Comparison of ENCODE assay signal across 18 mouse cellular contexts in the genomic region with DNA sequence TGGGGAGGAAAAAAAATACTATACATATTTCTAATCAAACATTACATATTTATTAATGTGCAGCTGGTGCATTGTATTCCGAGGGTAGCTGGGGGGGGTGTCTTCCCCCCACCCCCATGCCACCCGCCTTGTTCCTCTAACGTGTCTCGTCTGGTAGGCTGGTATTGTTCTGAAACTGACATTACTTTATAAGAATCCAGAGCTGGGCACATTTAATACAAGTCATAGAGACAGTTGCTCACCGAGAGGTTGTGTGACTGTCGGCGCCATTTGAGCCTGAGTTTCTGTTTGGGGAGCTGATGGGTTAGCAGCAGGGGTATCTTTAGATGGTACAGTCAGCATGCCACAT.
DNase-seq lines count a peak whose midpoint lies in the region; ATAC-seq and TF ChIP-seq lines count a peak whose summit lies in the region.
"Had no signal": no experiment of that assay in that cellular context is flagged by ENCODE, and none has a peak within 500 bp of the region (broad histone marks: within the 10 kb centered on the region; RNA-seq: fewer than 3 reads in every experiment).

No protein-coding gene starts in this region.

- H3K4me2 ChIP-seq in embryonic facial prominence, embryonic 13.5 days: peak overlapping the region; percentile 41
- H3K4me2 ChIP-seq in midbrain, postnatal 0 days (ENCODE audit: low read depth, low read length, poor library complexity, severe bottlenecking): no peak overlapping the region
- peak overlapping the region; percentile 34 for H3K4me2 ChIP-seq in hindbrain, embryonic 13.5 days
- H3K4me2 ChIP-seq in midbrain, embryonic 16.5 days (ENCODE audit: low read length): peak overlapping the region; percentile 19; the same call in 1 of the 2 replicates
- H3K4me2 ChIP-seq: heart, embryonic 12.5 days had no signal

- peaks cover under 1% of the 10 kb centered on the region; the same call in 1 of the 2 replicates for H3K9me3 ChIP-seq in embryonic facial prominence, embryonic 13.5 days
- H3K9me3 ChIP-seq in embryonic facial prominence, embryonic 10.5 days: 0 out of 2 replicates have a peak, but pooled peaks cover under 1% of the 10 kb centered on the region
- H3K9me3 ChIP-seq in midbrain, embryonic 10.5 days (replicated peaks): peaks cover under 1% of the 10 kb centered on the region; the same call in 1 of the 2 replicates
- no peaks in the 10 kb centered on the region for H3K9me3 ChIP-seq in midbrain, postnatal 0 days (ENCODE audit: low read length)
- peaks cover 7% of the 10 kb centered on the region; the same call in 1 of the 2 replicates for H3K9me3 ChIP-seq in hindbrain, embryonic 13.5 days
- no peaks in the 10 kb centered on the region for H3K9me3 ChIP-seq in midbrain, embryonic 16.5 days (replicated peaks; ENCODE audit: control insufficient read depth, low read length, poor library complexity, severe bottlenecking)

- no peak for TF ChIP-seq CTCF in midbrain, postnatal 0 days (IDR thresholded peaks at IDR 0.05)

- peaks cover 21% of the 10 kb centered on the region for H3K4me1 ChIP-seq in embryonic facial prominence, embryonic 13.5 days
- H3K4me1 ChIP-seq in embryonic facial prominence, embryonic 10.5 days: peaks cover 9% of the 10 kb centered on the region; the same call in 1 of the 2 replicates
- peaks cover 20% of the 10 kb centered on the region for H3K4me1 ChIP-seq in midbrain, embryonic 10.5 days
- H3K4me1 ChIP-seq in midbrain, postnatal 0 days (ENCODE audit: insufficient read depth, low read length): peaks cover 3% of the 10 kb centered on the region; the same call in 1 of the 2 replicates
- H3K4me1 ChIP-seq in hindbrain, embryonic 13.5 days (replicated peaks): peaks cover 28% of the 10 kb centered on the region
- H3K4me1 ChIP-seq in midbrain, embryonic 16.5 days (ENCODE audit: control insufficient read depth, insufficient read depth, low read length): peaks cover 16% of the 10 kb centered on the region

- WGBS in embryonic facial prominence, embryonic 13.5 days: 51% methylated on average over 7 of the region's 7 CpGs
- WGBS in embryonic facial prominence, embryonic 10.5 days: 85% methylated on average over 7 of the region's 7 CpGs
- WGBS in midbrain, embryonic 10.5 days: 84% methylated on average over 7 of the region's 7 CpGs
- 35% methylated on average over 7 of the region's 7 CpGs for WGBS in midbrain, postnatal 0 days
- 39% methylated on average over 7 of the region's 7 CpGs for WGBS in hindbrain, embryonic 13.5 days
- WGBS in midbrain, embryonic 16.5 days: 33% methylated on average over 7 of the region's 7 CpGs

- no peak overlapping the region for H3K4me3 ChIP-seq in embryonic facial prominence, embryonic 13.5 days
- no peak overlapping the region for H3K4me3 ChIP-seq in embryonic facial prominence, embryonic 10.5 days
- H3K4me3 ChIP-seq in midbrain, embryonic 10.5 days: no peak overlapping the region
- H3K4me3 ChIP-seq in midbrain, postnatal 0 days (ENCODE audit: low read depth, low read length): no peak overlapping the region
- H3K4me3 ChIP-seq in hindbrain, embryonic 13.5 days: no peak overlapping the region
- H3K4me3 ChIP-seq in midbrain, embryonic 16.5 days (ENCODE audit: low read depth, low read length): no peak overlapping the region
- H3K4me3 ChIP-seq: erythroblast, embryonic 14.5 days; heart, embryonic 12.5 days had no signal

- ATAC-seq in embryonic facial prominence, embryonic 13.5 days (ENCODE audit: insufficient number of reproducible peaks, insufficient read depth, low FRiP score, low TSS enrichment, low read depth): no peak
- ATAC-seq in midbrain, postnatal 0 days (ENCODE audit: low FRiP score): no peak
- ATAC-seq in hindbrain, embryonic 13.5 days (ENCODE audit: low FRiP score): peak; percentile 23; the same call in 1 of the 2 replicates
- ATAC-seq in midbrain, embryonic 16.5 days: 0 out of 2 replicates have a peak, but pooled peaks have one; percentile 11
- ATAC-seq in monocyte, adult 5-6 weeks (replicated peaks; ENCODE audit: insufficient number of reproducible peaks, low FRiP score, low TSS enrichment, poor library complexity, severe bottlenecking): no peak
- ATAC-seq: CD4-positive, CD25-positive, alpha-beta regulatory T cell, adult 4 months; intestine, embryonic 16.5 days had no signal

- H3K9ac ChIP-seq in embryonic facial prominence, embryonic 13.5 days: no peak overlapping the region
- H3K9ac ChIP-seq in midbrain, postnatal 0 days (replicated peaks; ENCODE audit: low read length, poor library complexity, severe bottlenecking): no peak overlapping the region
- H3K9ac ChIP-seq in hindbrain, embryonic 13.5 days: no peak overlapping the region
- no peak overlapping the region for H3K9ac ChIP-seq in midbrain, embryonic 16.5 days (ENCODE audit: low read depth, low read length)
- H3K9ac ChIP-seq: heart, embryonic 12.5 days had no signal

- H3K27me3 ChIP-seq in embryonic facial prominence, embryonic 13.5 days: peaks cover 4% of the 10 kb centered on the region; the same call in 1 of the 2 replicates
- no peaks in the 10 kb centered on the region; the same call in 1 of the 2 replicates for H3K27me3 ChIP-seq in embryonic facial prominence, embryonic 10.5 days (replicated peaks; ENCODE audit: low read depth, poor library complexity, severe bottlenecking)
- no peaks in the 10 kb centered on the region; the same call in 1 of the 2 replicates for H3K27me3 ChIP-seq in midbrain, embryonic 10.5 days (ENCODE audit: low read depth, poor library complexity, severe bottlenecking)
- no peaks in the 10 kb centered on the region for H3K27me3 ChIP-seq in midbrain, postnatal 0 days (ENCODE audit: insufficient read depth, low read length)
- peaks cover 9% of the 10 kb centered on the region; the same call in 1 of the 2 replicates for H3K27me3 ChIP-seq in hindbrain, embryonic 13.5 days
- no peaks in the 10 kb centered on the region; the same call in 1 of the 2 replicates for H3K27me3 ChIP-seq in midbrain, embryonic 16.5 days (ENCODE audit: control insufficient read depth, insufficient read depth, low read depth, low read length)
- H3K27me3 ChIP-seq: heart, embryonic 12.5 days had no signal

- H3K36me3 ChIP-seq in embryonic facial prominence, embryonic 13.5 days: no peaks in the 10 kb centered on the region
- no peaks in the 10 kb centered on the region for H3K36me3 ChIP-seq in embryonic facial prominence, embryonic 10.5 days (replicated peaks)
- no peaks in the 10 kb centered on the region for H3K36me3 ChIP-seq in midbrain, embryonic 10.5 days
- no peaks in the 10 kb centered on the region for H3K36me3 ChIP-seq in midbrain, postnatal 0 days (ENCODE audit: insufficient read depth, low read length)
- H3K36me3 ChIP-seq in hindbrain, embryonic 13.5 days: no peaks in the 10 kb centered on the region
- H3K36me3 ChIP-seq in midbrain, embryonic 16.5 days (ENCODE audit: control insufficient read depth, insufficient read depth, low read length): no peaks in the 10 kb centered on the region
- H3K36me3 ChIP-seq: G1E; heart, embryonic 12.5 days had no signal

- no peak for DNase-seq in embryonic facial prominence, embryonic 10.5 days (ENCODE audit: low spot score)
- DNase-seq in midbrain, embryonic 10.5 days (ENCODE audit: low spot score): no peak
- DNase-seq in midbrain, postnatal 0 days (ENCODE audit: low spot score): no peak
- DNase-seq in spleen, postnatal 4 days (ENCODE audit: low spot score in 2 of 2): no peak
- DNase-seq: cerebellum, adult 9-10 months; heart, postnatal 36 days; liver; lung, adult 18-20 months had no signal

- peak overlapping the region; percentile 36; the same call in 1 of the 2 replicates for H3K27ac ChIP-seq in embryonic facial prominence, embryonic 13.5 days
- H3K27ac ChIP-seq in embryonic facial prominence, embryonic 10.5 days (replicated peaks): no peak overlapping the region
- H3K27ac ChIP-seq in midbrain, embryonic 10.5 days (replicated peaks): peak overlapping the region; percentile 43
- H3K27ac ChIP-seq in midbrain, postnatal 0 days (ENCODE audit: low read depth, low read length): no peak overlapping the region
- no peak overlapping the region for H3K27ac ChIP-seq in hindbrain, embryonic 13.5 days
- H3K27ac ChIP-seq in midbrain, embryonic 16.5 days (ENCODE audit: low read length): no peak overlapping the region
- H3K27ac ChIP-seq: kidney, postnatal 0 days had no signal

Comparison
In these comparisons a context has a peak if more than half of its experiments do, and no peak if none do; other contexts are left out.
1. ATAC-seq: peak in hindbrain, embryonic 13.5 days (single experiment) and midbrain, embryonic 16.5 days (single experiment); none in embryonic facial prominence, embryonic 13.5 days (single experiment), midbrain, postnatal 0 days (single experiment) and monocyte, adult 5-6 weeks (single experiment).
2. H3K27ac ChIP-seq: peak in embryonic facial prominence, embryonic 13.5 days (single experiment) and midbrain, embryonic 10.5 days (single experiment); none in embryonic facial prominence, embryonic 10.5 days (single experiment), midbrain, postnatal 0 days (single experiment), hindbrain, embryonic 13.5 days (single experiment) and midbrain, embryonic 16.5 days (single experiment).